Mouse (Mus musculus) CH12.LX (cell line): ENCODE data around the gene Ggct.

ENCODE experiments used
- BHLHE40 ChIP-seq: IDR thresholded peaks from 2 replicates; pipeline ENCODE4 v1.6.1; 2011; ENCODE audit warnings: mild to moderate bottlenecking, low read depth, low read length, improper control_type of control experiment
- CTCF ChIP-seq, 2 experiments: IDR thresholded peaks in 1 of 2; conservative IDR thresholded peaks in 1 of 2; 2 replicates each; pipeline ENCODE4 v1.5.1; 2011 to 2012; ENCODE audit warnings: low read depth in 2 of 2, low read length in 2 of 2, improper control_type of control experiment in 1 of 2, inconsistent platforms in 1 of 2, mild to moderate bottlenecking in 1 of 2, moderate library complexity in 1 of 2
- EP300 ChIP-seq: IDR thresholded peaks from 2 replicates; pipeline ENCODE4 v1.6.1; 2011; ENCODE audit warnings: low read length, improper control_type of control experiment
- GABPA ChIP-seq: IDR thresholded peaks from 2 replicates; pipeline ENCODE4 v1.6.1; 2012; ENCODE audit warnings: low read depth, low read length, improper control_type of control experiment, inconsistent platforms; ENCODE audit not compliant: insufficient replicate concordance
- JUND ChIP-seq: conservative IDR thresholded peaks from 2 replicates; pipeline ENCODE4 v1.6.1; 2011; ENCODE audit warnings: low read depth, low read length, improper control_type of control experiment
- MYC ChIP-seq: IDR thresholded peaks from 2 replicates; pipeline ENCODE4 v1.6.1; 2011; ENCODE audit warnings: low read depth, mild to moderate bottlenecking, improper control_type of control experiment, low read length
- POLR2A ChIP-seq: IDR thresholded peaks from 2 replicates; pipeline ENCODE4 v1.6.1; 2011; ENCODE audit warnings: low read depth, mild to moderate bottlenecking, improper control_type of control experiment, low read length
- POLR2AphosphoS2 ChIP-seq: IDR thresholded peaks from 2 replicates; pipeline ENCODE4 v1.6.1; 2011; ENCODE audit warnings: low read depth, low read length, improper control_type of control experiment
- TCF12 ChIP-seq: IDR thresholded peaks from 2 replicates; pipeline ENCODE4 v1.6.1; 2014; ENCODE audit warnings: low read depth, mild to moderate bottlenecking, inconsistent platforms, low read length, improper control_type of control experiment
- ZC3H11A ChIP-seq: IDR thresholded peaks from 2 replicates; pipeline ENCODE4 v1.6.1; 2012; ENCODE audit warnings: low read depth, mild to moderate bottlenecking, inconsistent platforms, low read length, improper control_type of control experiment
- ZKSCAN1 ChIP-seq: IDR thresholded peaks from 2 replicates; pipeline ENCODE4 v1.6.1; 2012; ENCODE audit warnings: low read depth, inconsistent platforms, low read length, improper control_type of control experiment, borderline replicate concordance

GRCm38 (mm10) chr6:54979426-54979825, 13.3 kb downstream of the Ggct start:
- TF ChIP-seq ZKSCAN1 (no peak), CTCF (conservative IDR thresholded peaks at IDR 0.05 in 1 of 2, IDR thresholded peaks at IDR 0.05 in 1 of 2; ENCODE audit: low read depth in 2 of 2, low read length in 2 of 2) (no peak), ZC3H11A (no peak), GABPA (no peak), POLR2A (no peak), TCF12 (no peak), EP300 (no peak), BHLHE40 (no peak), MYC (no peak), JUND (no peak), POLR2AphosphoS2 (no peak)
